Mouse (Mus musculus) C3H10T1/2 (cell line): ENCODE data around the gene Sct. TPM values are rescaled to one million over a fixed set of nuclear protein-coding genes. Genes with fewer than 3 reads are reported as not detected.

Experiments
- polyA plus RNA-seq, 2 experiments: library from polyadenylated mRNA; unstranded; fragments of >200 nt; fragmentation: generic; extraction: Trizol; gene quantifications; one replicate each; pipeline ENCODE4 v1.2.1; 2012; ENCODE audit warnings: missing spikeins in 2 of 2

Sct gene
- not detected for polyA plus RNA-seq

GRCm38 (mm10) chr7:141278766-141279590 is at the start of gene Sct:
Gene Sct, minus strand, starts transcription at chr7:141279133.

GRCm38 (mm10) chr7:141327469-141328372 is 48.8 kb upstream of the Sct start, which contains the start of the genes Deaf1 and Tmem80:
Gene Deaf1, minus strand, starts transcription at chr7:141327690.
Gene Tmem80, plus strand, starts transcription at chr7:141327739.

GRCm38 (mm10) chr7:141291921-141292582 is 13.1 kb upstream of the Sct start, which contains the start of gene Drd4:
Gene Drd4, plus strand, starts transcription at chr7:141292006.

GRCm38 (mm10) chr7:141276546-141276945 is 2.4 kb downstream of the Sct start, which contains the start of gene Cdhr5:
Gene Cdhr5, minus strand, starts transcription at chr7:141276786.

GRCm38 (mm10) chr7:141265739-141266561 is 13.0 kb downstream of the Sct start, which contains the start of gene Irf7:
Gene Irf7, minus strand, starts transcription at chr7:141266481.

Other genes with a start within 250 kb of the Sct start
- gene B4galnt4, start 218.0 kb downstream of the Sct start, polyA plus RNA-seq: 1 to 10 TPM; 3.9 to 4.3 TPM
- gene Pkp3, start 200.9 kb downstream of the Sct start, polyA plus RNA-seq: 1 to 10 TPM; 1.8 to 6.9 TPM
- 1 to 10 TPM; 3.7 to 6.1 TPM for gene Sigirr, start 178.6 kb downstream of the Sct start, polyA plus RNA-seq
- not detected for gene Ano9, start 161.3 kb downstream of the Sct start, polyA plus RNA-seq
- gene Ptdss2, start 156.8 kb downstream of the Sct start, polyA plus RNA-seq: 10 to 100 TPM; 18.4 to 33.3 TPM
- 100 to 1,000 TPM; 241 to 367 TPM for gene Rnh1, start 106.3 kb downstream of the Sct start, polyA plus RNA-seq
- gene Hras, start 85.1 kb downstream of the Sct start, polyA plus RNA-seq: 100 to 1,000 TPM; 103 to 394 TPM
- 1 to 10 TPM; 1.1 to 9.3 TPM for gene Lrrc56, start 85.0 kb downstream of the Sct start, polyA plus RNA-seq
- gene Lmntd2, start 65.1 kb downstream of the Sct start, polyA plus RNA-seq: under 1 TPM; 0.01 to 0.06 TPM
- gene Rassf7, start 63.3 kb downstream of the Sct start, polyA plus RNA-seq: 10 to 100 TPM; 18.3 to 22.5 TPM
- gene Phrf1, start 50.3 kb downstream of the Sct start, polyA plus RNA-seq: 10 to 100 TPM; 37.5 to 55.7 TPM
- 1 to 10 TPM in 1 of 2 experiments, under 1 TPM in 1; 0.70 to 6.4 TPM for gene Irf7, start 12.7 kb downstream of the Sct start, polyA plus RNA-seq
- gene Cdhr5, start 2.3 kb downstream of the Sct start, polyA plus RNA-seq: under 1 TPM in 1 of 2 experiments, not detected in 1; 0.04 TPM
- gene Drd4, start 12.9 kb upstream of the Sct start, polyA plus RNA-seq: under 1 TPM in 1 of 2 experiments, not detected in 1; 0.04 TPM
- 10 to 100 TPM; 21.2 to 45.8 TPM for gene Deaf1, start 48.6 kb upstream of the Sct start, polyA plus RNA-seq
- gene Tmem80, start 48.6 kb upstream of the Sct start, polyA plus RNA-seq: 10 to 100 TPM; 27.0 to 32.8 TPM
- gene Eps8l2, start 59.7 kb upstream of the Sct start, polyA plus RNA-seq: 1 to 10 TPM in 1 of 2 experiments, under 1 TPM in 1; 0.15 to 1.3 TPM
- 100 to 1,000 TPM; 168 to 274 TPM for gene Taldo1, start 113.1 kb upstream of the Sct start, polyA plus RNA-seq
- gene Gatd1, start 135.0 kb upstream of the Sct start, polyA plus RNA-seq: 10 to 100 TPM; 19.0 to 44.3 TPM
- gene Cend1, start 150.4 kb upstream of the Sct start, polyA plus RNA-seq: under 1 TPM in 1 of 2 experiments, not detected in 1; 0.02 TPM
- 10 to 100 TPM in 1 of 2 experiments, 1 to 10 TPM in 1; 5.8 to 13.9 TPM for gene Slc25a22, start 158.8 kb upstream of the Sct start, polyA plus RNA-seq
- 1 to 10 TPM; 4.1 to 5.6 TPM for gene Pidd1, start 164.9 kb upstream of the Sct start, polyA plus RNA-seq
- over 10,000 TPM in 1 of 2 experiments, 1,000 to 10,000 TPM in 1; 3,471 to 11,217 TPM for gene Rplp2, start 168.2 kb upstream of the Sct start, polyA plus RNA-seq
- gene Pnpla2, start 176.1 kb upstream of the Sct start, polyA plus RNA-seq: 10 to 100 TPM; 28.5 to 35.1 TPM
- gene Cracr2b, start 182.0 kb upstream of the Sct start, polyA plus RNA-seq: 1 to 10 TPM; 5.3 to 8.3 TPM
- gene Cd151, start 188.3 kb upstream of the Sct start, polyA plus RNA-seq: 100 to 1,000 TPM; 161 to 178 TPM
- 100 to 1,000 TPM in 1 of 2 experiments, 10 to 100 TPM in 1; 73.2 to 208 TPM for gene Polr2l, start 196.0 kb upstream of the Sct start, polyA plus RNA-seq
- gene Tspan4, start 196.1 kb upstream of the Sct start, polyA plus RNA-seq: 100 to 1,000 TPM; 245 to 411 TPM